Mouse (Mus musculus) effector memory CD4-positive, alpha-beta T cell, adult 7 months (primary cell): Measurements from ENCODE around the gene Gm28827. TPM values are rescaled to one million over a fixed set of nuclear protein-coding genes. Genes with fewer than 3 reads are reported as not detected.

ENCODE experiments used
- polyA plus RNA-seq: library from polyadenylated mRNA; unstranded; fragments of 100-300 nt; shearing (Covaris generic); gene quantifications from one replicate; pipeline ENCODE4 v1.2.1, GENCODE M21; 2017

Gene Gm28827
- not detected for polyA plus RNA-seq

DNA sequence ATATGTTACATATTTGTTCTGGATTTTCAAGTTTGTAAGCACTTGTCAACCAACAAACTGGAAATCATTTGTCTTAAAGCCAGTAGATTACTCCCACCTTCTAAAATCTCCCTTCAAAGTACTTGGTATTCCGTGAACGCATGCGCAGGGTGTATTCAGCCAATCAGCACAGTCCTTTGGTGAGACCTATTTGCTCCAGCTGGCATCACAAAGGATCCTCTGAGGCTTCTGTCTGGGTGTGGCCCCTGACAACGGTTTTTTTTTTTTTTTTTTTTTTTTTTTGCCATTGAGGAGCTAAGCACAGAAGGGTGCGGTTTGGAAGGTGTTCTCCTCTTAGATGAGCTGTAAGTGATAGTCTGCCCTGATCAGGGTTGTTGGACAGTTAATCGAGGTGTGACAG is at the start of gene Gm28827:
Gene Gm28827 (plus strand): TSS at position 301 of the 400 bp plus-strand sequence.

